Mouse (Mus musculus) large intestine, adult 2 months (tissue): ENCODE data around the gene Gm14326. TPM values are rescaled to one million over a fixed set of nuclear protein-coding genes. Genes with fewer than 3 reads are reported as not detected.
"Not testable (repeated sequence)": the region's sequence is repeated elsewhere in the genome, so short reads cannot be mapped to it uniquely, and the experiment has no call there.

ENCODE experiments used
- DNase-seq: peaks from one replicate; pipeline ENCODE4 v3.0.0-alpha.2; 2012; ENCODE audit warnings: low read depth, low spot score
- WGBS: fragments of 180-500 bp; shearing (Covaris S2); methylation state at CpG from one replicate; pipeline ENCODE4 v1.1.7; 2018; 5-methylcytosine and 5-hydroxymethylcytosine counted together
- polyA plus RNA-seq: library from polyadenylated mRNA; depleted of rRNA; stranded (reverse); fragments of >200 nt; gene quantifications from 2 replicates; pipeline ENCODE4 v1.2.3, GENCODE M21; 2012; rRNA removed

The Gm14326 gene
- 1.3 and 2.1 TPM in 2 replicates for polyA plus RNA-seq

- DNase-seq, result not testable (repeated sequence)
- WGBS, result 0% methylated on average over 7 of the region's 7 CpGs
Observed at GRCm38 (mm10) chr2:177957145-177957544, at the start of gene Gm14326. Gm14326 (minus strand) TSS chr2:177957297.

GRCm38 (mm10) chr2:177974814-177975213 is 17.7 kb upstream of the Gm14326 start:
- not testable (repeated sequence) for DNase-seq
- 59% methylated on average over 7 of the region's 7 CpGs for whole genome bisulfite sequencing

GRCm38 (mm10) chr2:177956734-177957133 is 363 bp downstream of the Gm14326 start:
- WGBS, result under 1% methylated on average over 18 of the region's 18 CpGs
- not testable (repeated sequence) for DNase-seq

DNA sequence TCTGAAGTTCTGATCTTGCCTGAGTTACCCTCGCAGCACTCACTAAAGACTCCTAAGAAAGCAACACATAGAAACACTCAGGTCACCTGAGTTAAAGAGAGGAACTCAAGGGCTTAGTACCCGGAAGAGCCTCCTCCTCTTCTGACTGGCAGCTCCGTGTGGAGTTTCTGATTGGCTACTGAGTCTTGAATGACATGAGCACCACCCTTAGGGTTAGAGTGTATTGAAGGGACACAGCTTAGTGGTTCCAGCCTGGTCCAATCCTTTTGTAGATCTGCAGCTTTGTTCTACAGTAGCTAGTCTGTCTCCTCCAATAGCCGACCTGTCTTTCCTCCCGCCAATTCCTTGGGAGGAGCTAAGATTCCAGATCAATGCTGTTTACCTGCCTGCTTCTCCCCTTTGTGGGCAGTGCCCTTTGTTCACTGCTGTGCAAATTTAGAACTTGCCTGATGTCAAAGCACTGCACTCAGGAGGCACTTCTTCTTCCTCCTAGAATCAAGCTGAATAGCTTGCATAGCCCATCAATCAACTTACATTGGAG is 31.5 kb downstream of the Gm14326 start, which contains the start of gene Zfp972:
TSS of gene Zfp972 (minus strand) at position 51 of the 541 bp plus-strand sequence.
- WGBS, result 32% methylated on average over 4 of the region's 5 CpGs
- DNase-seq, result not testable (repeated sequence)

GRCm38 (mm10) chr2:177903276-177903675 is 53.8 kb downstream of the Gm14326 start:
- DNase-seq, result not testable (repeated sequence)
- WGBS, result 87% methylated on average over 4 of the region's 12 CpGs

DNA sequence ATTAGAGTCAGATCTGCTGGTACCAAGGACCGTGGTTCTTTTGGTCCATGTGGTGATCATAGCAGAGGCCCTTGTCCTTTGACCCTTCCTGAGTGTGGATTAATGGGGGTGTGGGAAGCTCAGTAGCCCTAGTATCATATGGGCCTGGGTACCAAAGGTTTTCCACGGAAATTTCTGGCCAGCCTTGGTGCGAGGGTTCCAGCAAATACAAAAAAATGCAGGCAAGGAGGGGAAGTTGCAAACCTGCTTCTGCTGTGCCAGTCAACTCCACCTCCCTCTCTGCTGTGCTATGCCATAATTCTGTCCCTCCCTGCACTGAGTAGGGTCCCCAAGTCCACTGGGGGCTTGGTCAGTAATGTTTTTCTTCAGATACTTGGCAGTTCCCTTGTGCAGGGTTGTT is 58.9 kb downstream of the Gm14326 start:
- 61% methylated on average over 2 of the region's 3 CpGs for WGBS
- DNase-seq, result not testable (repeated sequence)

GRCm38 (mm10) chr2:177897046-177897578 is 60.0 kb downstream of the Gm14326 start, which contains the start of gene Gm14327:
Gm14327 (plus strand) TSS chr2:177897096.
- not testable (repeated sequence) for DNase-seq
- 32% methylated on average over 11 of the region's 13 CpGs for WGBS

DNA sequence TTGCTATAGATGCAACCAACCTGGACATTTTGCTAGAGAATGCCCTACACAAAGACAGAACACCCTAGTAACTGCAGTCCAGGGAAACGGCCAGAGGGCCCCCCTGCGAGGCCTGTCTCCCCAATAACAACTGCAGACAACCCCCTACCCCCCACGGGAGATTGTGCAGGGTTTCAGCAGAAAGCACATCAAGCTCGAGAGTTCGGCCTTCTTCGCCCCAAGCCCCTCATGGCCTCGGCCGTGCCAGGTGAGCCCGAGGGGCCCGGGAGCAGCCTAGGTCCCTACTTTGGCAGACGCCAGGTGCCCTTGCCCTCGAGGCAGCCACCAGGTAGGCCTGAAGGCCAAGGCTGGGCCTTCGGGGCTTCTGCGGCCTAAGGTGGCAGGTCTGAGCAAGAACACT is 69.4 kb downstream of the Gm14326 start:
- DNase-seq, result not testable (repeated sequence)
- WGBS, result 89% methylated on average over 14 of the region's 14 CpGs

Other genes with a start within 250 kb of the Gm14326 start
- 0.19 and 0.35 TPM in 2 replicates for gene Gm14322, start 198.0 kb downstream of the Gm14326 start, polyA plus RNA-seq
- 3.5 and 7.5 TPM in 2 replicates for gene Gm14325, start 117.0 kb downstream of the Gm14326 start, polyA plus RNA-seq
- 0.21 and 0.77 TPM in 2 replicates for gene Gm14327, start 60.2 kb downstream of the Gm14326 start, polyA plus RNA-seq
- gene Zfp972, start 31.7 kb downstream of the Gm14326 start, polyA plus RNA-seq, result 0.25 TPM in 1 of 2 replicates, not detected in the other
- 0.93 and 1.7 TPM in 2 replicates for gene Zfp971, start 66.0 kb upstream of the Gm14326 start, polyA plus RNA-seq
- gene Zfp931, start 121.2 kb upstream of the Gm14326 start, polyA plus RNA-seq, result 0.60 and 1.0 TPM in 2 replicates
- 0.16 and 0.27 TPM in 2 replicates for gene Phactr3, start 161.7 kb upstream of the Gm14326 start, polyA plus RNA-seq